Mouse (Mus musculus) E14TG2a.4 (cell line): Measurements from ENCODE around the gene Abhd16a.
A peak's percentile ranks its signal among the peaks of the same experiment; 100 is the strongest.

Experiments
- CTCF ChIP-seq: conservative IDR thresholded peaks from 2 replicates; pipeline ENCODE4 v1.5.1; 2014; ENCODE audit warnings: low read length
- NANOG ChIP-seq: IDR thresholded peaks from 2 replicates; pipeline ENCODE4 v1.6.1; 2014; ENCODE audit warnings: borderline replicate concordance, low read length, mixed read lengths
- POU5F1 ChIP-seq: IDR thresholded peaks from 2 replicates; pipeline ENCODE4 v1.6.1; 2014; ENCODE audit warnings: low read length, borderline replicate concordance

DNA sequence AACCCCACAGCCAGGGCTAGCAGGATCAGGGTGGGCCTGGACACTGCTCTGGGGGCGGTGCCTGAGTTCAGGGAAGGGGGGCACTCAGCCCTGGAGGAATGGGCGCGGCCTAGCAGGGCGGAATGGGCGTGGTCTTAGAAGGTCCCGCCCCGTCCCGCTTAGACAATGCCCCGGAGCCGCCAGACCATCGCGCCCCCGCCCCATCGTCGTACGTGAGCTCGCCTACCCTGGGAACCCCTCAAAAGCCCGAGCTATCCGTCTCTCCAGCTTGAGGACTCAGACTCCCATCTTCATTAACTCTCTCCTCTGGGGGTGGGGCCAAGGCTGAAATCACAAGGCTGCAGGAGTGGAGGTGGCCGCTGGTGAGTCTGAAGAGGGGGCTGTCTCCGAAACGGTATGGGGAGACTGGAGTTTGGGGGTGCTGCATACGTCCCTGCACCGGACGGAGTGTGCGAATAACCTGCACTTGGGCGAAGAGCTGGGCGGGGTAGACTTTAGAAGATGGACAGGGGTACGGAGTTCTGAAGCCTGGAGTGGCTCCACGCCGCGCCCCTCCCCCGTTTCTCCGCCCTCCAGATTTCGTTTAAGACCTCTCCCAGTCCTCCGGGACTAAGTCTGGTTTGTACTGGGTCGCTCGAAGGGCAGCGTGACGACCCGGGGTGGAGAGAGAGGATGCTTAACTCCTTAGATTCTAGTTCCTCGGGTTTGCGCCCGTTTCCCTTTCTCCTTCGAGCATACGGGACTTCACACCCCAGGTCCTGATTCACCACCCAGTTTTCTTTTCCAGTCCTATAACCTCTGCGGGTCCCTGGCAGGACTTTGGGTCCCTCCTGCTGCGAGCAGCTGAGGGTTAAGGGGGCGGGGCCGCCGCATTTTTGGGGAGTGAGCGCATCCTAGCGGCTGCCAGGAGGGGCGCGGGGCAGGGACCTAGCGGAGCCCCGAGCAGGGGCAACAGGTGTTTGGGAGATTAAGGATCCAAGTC is 29.9 kb upstream of the Abhd16a start, which contains the start of gene Ddah2:
- TF ChIP-seq CTCF (peak; percentile 35), POU5F1 (no peak), NANOG (no peak)
